Mouse (Mus musculus) CD4-positive, CD25-positive, alpha-beta regulatory T cell (primary cell): ENCODE data around the gene Lrrc3b. TPM values are rescaled to one million over a fixed set of nuclear protein-coding genes. Genes with fewer than 3 reads are reported as not detected.

Source experiments
- polyA plus RNA-seq: library from polyadenylated mRNA; unstranded; fragments of 100-300 nt; shearing (Covaris generic); gene quantifications from one replicate; pipeline ENCODE4 v1.2.1, GENCODE M21; 2017

The Lrrc3b gene
- 0.49 TPM for polyA plus RNA-seq

GRCm38 (mm10) chr14:15438485-15439157, at the start of gene Lrrc3b:
Lrrc3b (minus strand) TSS chr14:15438987.

